Mouse (Mus musculus) MEL (cell line): ENCODE results near the gene Srrm2.
"Not testable (repeated sequence)": the region's sequence is repeated elsewhere in the genome, so short reads cannot be mapped to it uniquely, and the experiment has no call there.

ENCODE experiments used
- CHD1 ChIP-seq: IDR thresholded peaks from 2 replicates; pipeline ENCODE4 v1.6.1; 2012; ENCODE audit warnings: low read depth, mild to moderate bottlenecking, inconsistent platforms, low read length, improper control_type of control experiment
- CTCF ChIP-seq, 3 experiments: IDR thresholded peaks in 2 of 3; conservative IDR thresholded peaks in 1 of 3; 2 replicates each; pipeline ENCODE4 v1.5.1; 2011 to 2012; ENCODE audit warnings: low read length in 3 of 3, low read depth in 2 of 3, mild to moderate bottlenecking in 2 of 3, improper control_type of control experiment in 1 of 3, inconsistent platforms in 1 of 3, mixed read lengths in 1 of 3, moderate library complexity in 1 of 3; ENCODE audit not compliant: control insufficient read depth in 1 of 3, insufficient read depth in 1 of 3, poor library complexity in 1 of 3, severe bottlenecking in 1 of 3
- ETS1 ChIP-seq: IDR thresholded peaks from 2 replicates; pipeline ENCODE4 v1.6.1; 2012; ENCODE audit warnings: low read depth, mild to moderate bottlenecking, inconsistent platforms, low read length, improper control_type of control experiment, moderate library complexity
- KAT2A ChIP-seq: conservative IDR thresholded peaks from 2 replicates; pipeline ENCODE4 v1.6.1; 2012; ENCODE audit warnings: low read depth, low read length, improper control_type of control experiment, inconsistent platforms
- MEF2A ChIP-seq: IDR thresholded peaks from 2 replicates; pipeline ENCODE4 v1.6.1; 2014; ENCODE audit warnings: low read depth, mild to moderate bottlenecking, inconsistent platforms, low read length, improper control_type of control experiment; ENCODE audit not compliant: poor library complexity, insufficient replicate concordance, severe bottlenecking; ENCODE audit errors: extremely low read depth
- POLR2A ChIP-seq, 2 experiments: IDR thresholded peaks; 2 replicates each; pipeline ENCODE4 v1.6.1; 2011 to 2012; ENCODE audit warnings: low read length in 2 of 2, mild to moderate bottlenecking in 2 of 2, control low read depth in 1 of 2, improper control_type of control experiment in 1 of 2, low read depth in 1 of 2, moderate library complexity in 1 of 2; ENCODE audit not compliant: control insufficient read depth in 1 of 2, insufficient read depth in 1 of 2, poor library complexity in 1 of 2
- POLR2AphosphoS2 ChIP-seq: IDR thresholded peaks from 2 replicates; pipeline ENCODE4 v1.6.1; 2011; ENCODE audit warnings: low read length, improper control_type of control experiment
- TAL1 ChIP-seq: IDR thresholded peaks from 2 replicates; pipeline ENCODE4 v1.6.1; 2012; ENCODE audit warnings: mild to moderate bottlenecking, inconsistent platforms, low read length, moderate library complexity, mixed read lengths
- ZMIZ1 ChIP-seq: IDR thresholded peaks from 2 replicates; pipeline ENCODE4 v1.6.1; 2012; ENCODE audit warnings: low read depth, mild to moderate bottlenecking, inconsistent platforms, low read length, improper control_type of control experiment, moderate library complexity
- ZNF384 ChIP-seq: IDR thresholded peaks from 2 replicates; pipeline ENCODE4 v1.6.1; 2012; ENCODE audit warnings: low read depth, mild to moderate bottlenecking, inconsistent platforms, low read length, improper control_type of control experiment

- TF ChIP-seq ZNF384; ETS1; TAL1; CTCF (IDR thresholded peaks at IDR 0.05 in 2 of 3, conservative IDR thresholded peaks at IDR 0.05 in 1 of 3; ENCODE audit: control insufficient read depth in 1 of 3, insufficient read depth in 1 of 3, low read depth in 2 of 3, low read length in 3 of 3, poor library complexity in 1 of 3, severe bottlenecking in 1 of 3); POLR2A (IDR thresholded peaks at IDR 0.05; ENCODE audit: control insufficient read depth in 1 of 2, insufficient read depth in 1 of 2, low read depth in 1 of 2, low read length in 2 of 2, poor library complexity in 1 of 2); POLR2AphosphoS2; CHD1; ZMIZ1; KAT2A; MEF2A: not testable (repeated sequence)
Measured at GRCm38 (mm10) chr17:23772219-23772556, 18.1 kb upstream of the Srrm2 start.
